Mouse (Mus musculus): ENCODE data around the gene Actn4. TPM values are rescaled to one million over a fixed set of nuclear protein-coding genes. Genes with fewer than 3 reads are reported as not detected.
"Not testable (repeated sequence)": the region's sequence is repeated elsewhere in the genome, so short reads cannot be mapped to it uniquely, and the experiment has no call there.

Gene Actn4
- polyA plus RNA-seq, 1 experiment from 2014 or later: 183 TPM

DNA sequence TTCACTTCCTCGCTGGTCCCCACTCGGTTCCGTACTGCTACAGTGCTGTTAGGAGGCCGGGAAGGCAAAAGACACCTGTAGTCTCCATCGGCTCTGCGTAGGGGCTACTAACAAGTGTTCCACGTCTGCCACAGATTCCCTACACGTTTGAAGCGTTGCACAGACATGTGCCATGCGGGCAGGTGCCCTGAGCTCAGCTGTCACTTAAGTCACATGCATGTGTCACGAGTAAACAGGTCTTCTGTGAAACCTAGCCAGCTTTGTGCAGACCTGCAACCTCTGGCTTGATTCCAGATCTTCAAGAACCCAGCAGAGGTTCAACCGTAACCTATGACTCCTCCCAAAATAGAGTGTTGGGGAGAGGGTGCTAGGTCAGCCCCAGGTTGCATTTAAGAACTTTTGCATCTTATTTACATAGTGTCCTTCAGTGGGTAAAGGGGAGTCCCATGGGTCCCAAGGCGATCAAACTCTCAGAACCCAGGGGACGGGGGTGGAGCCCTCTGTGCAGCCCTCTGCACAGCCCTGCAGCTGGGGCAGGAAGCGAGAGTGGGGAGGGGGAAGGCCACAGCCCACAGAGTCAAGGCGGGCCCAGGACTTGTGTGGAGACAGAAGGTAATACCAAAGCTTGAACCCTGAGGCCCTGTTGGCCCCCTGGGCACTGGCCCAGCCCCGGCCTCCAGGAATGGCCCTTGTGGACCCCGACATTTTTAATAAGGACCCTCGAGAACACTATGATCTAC lies 20.3 kb upstream of the Actn4 start:
- Histone ChIP-seq H3K27ac (peak overlapping the region; percentile 90), H3K79me2 (ENCODE audit: inconsistent target) (peaks cover 42% of the 10 kb centered on the region), H3K4me3 (ENCODE audit: inconsistent target) (peak overlapping the region; percentile 100), H3K36me3 (ENCODE audit: inconsistent target) (peaks cover 19% of the 10 kb centered on the region)
- 6% methylated on average over 19 of the region's 19 CpGs for WGBS (ENCODE audit: missing documents)

DNA sequence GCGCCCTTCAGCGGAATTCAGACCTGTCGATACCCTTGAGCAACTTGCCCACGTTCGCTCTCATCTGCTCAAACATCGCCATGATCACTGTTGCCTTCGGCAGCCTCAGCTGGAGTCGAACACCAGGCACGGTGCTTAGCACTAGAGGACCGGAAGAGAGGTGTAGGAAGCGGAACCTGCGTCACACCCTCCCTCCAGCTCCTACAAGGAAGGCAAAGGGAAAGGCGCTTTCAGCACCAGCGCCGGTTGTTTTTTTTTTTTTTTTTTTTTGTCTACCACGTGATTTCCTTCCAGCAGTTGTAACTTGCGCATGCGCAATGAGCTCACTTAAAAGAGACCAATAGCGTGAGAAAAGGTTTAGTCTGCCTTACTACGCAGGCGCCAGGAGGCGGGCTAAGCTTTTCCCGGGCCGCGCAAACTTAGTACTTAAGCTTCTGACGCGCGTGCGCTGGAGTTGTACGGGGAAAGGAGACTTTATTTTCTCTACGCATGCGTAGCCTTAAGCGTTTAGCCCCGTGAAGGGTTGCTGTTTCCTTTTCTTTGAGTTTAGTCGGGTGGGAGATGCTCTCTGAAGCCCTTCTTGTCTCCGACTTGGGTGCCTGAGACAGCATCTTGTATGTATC lies 19.6 kb upstream of the Actn4 start, which contains the start of the genes Eif3k and Map4k1:
Gene Eif3k (minus strand): TSS at position 214 of the 623 bp plus-strand sequence.
Gene Map4k1 (plus strand): TSS at position 400 of the 623 bp plus-strand sequence.
- under 1% methylated on average over 36 of the region's 36 CpGs for WGBS (ENCODE audit: missing documents)
- Histone ChIP-seq H3K27ac (peak within 1 kb of the TSS; percentile 90), H3K36me3 (ENCODE audit: inconsistent target) (peaks cover 26% of the 10 kb centered on the region), H3K4me3 (ENCODE audit: inconsistent target) (peak within 1 kb of the TSS; percentile 100), H3K79me2 (ENCODE audit: inconsistent target) (peaks cover 42% of the 10 kb centered on the region)

DNA sequence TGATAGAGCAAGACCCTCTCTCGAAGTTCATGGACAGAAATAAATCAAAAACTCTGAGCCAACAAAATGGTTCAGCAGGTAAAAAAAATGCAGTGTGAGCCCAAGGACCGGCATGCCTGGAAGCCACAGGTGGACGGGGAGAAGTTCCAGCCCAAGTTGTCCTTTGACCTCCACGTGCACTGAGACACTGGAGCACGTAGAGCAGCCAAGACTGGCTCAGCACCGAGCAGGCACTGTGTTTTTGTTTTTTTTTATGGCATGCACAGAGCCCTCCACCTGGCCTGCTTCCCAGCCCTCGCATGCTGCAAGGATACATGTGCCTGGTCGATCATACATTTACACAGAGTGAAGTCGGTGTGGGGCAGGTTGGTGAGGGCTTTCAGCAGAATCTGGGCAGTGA lies 15.4 kb upstream of the Actn4 start:
- WGBS (ENCODE audit: missing documents): 94% methylated on average over 9 of the region's 9 CpGs
- Histone ChIP-seq H3K79me2 (ENCODE audit: inconsistent target) (peaks cover 32% of the 10 kb centered on the region), H3K4me3 (ENCODE audit: inconsistent target) (no peak overlapping the region), H3K36me3 (ENCODE audit: inconsistent target) (peaks cover 53% of the 10 kb centered on the region), H3K27ac (no peak overlapping the region)

DNA sequence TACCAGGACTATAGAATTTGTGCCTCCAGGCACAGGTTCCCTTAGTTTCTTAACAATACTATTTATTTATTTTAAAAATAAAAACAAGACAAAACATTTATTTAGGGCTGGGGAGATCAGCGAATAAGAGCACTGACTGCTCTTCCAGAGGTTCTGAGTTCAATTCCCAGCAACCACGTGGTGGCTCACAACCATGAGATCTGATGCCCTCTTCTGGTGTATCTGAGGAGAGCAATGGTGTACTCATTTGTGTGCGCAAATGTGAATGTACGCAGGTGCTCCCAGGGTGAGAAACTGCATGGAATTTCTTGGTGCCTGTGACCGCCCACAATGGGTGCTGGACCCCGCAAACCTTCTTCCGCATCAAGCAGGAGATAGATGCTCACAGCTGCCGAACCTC lies 10.9 kb upstream of the Actn4 start:
- H3K4me3 ChIP-seq (ENCODE audit: inconsistent target): no peak overlapping the region
- H3K36me3 ChIP-seq (ENCODE audit: inconsistent target): peaks cover 48% of the 10 kb centered on the region
- WGBS (ENCODE audit: missing documents): 86% methylated on average over 8 of the region's 8 CpGs
- H3K27ac ChIP-seq: no peak overlapping the region
- H3K79me2 ChIP-seq (ENCODE audit: inconsistent target): no peaks in the 10 kb centered on the region

DNA sequence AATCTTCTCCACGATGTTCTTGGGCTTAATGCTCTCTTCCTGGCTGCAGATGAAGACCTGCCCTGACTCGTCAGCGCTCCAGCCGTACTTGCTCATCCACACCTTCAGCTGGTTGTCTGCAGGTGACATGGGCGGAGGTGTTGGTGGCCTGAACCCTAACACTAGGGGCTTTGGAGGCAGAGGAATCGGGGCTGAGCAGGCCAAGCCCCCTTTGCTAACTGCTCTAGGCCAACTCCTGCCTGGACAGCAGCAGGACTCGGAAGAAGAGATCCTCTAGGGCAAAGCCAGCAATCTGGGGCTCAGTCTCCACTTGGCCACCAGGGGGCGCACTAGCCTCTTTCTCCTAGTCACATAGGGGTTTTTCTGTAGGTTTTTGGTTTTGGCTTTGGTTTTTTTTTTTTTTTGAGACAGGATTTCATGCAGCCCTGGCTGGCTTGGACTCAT lies 10.4 kb upstream of the Actn4 start:
- Histone ChIP-seq H3K79me2 (ENCODE audit: inconsistent target) (no peaks in the 10 kb centered on the region), H3K4me3 (ENCODE audit: inconsistent target) (no peak overlapping the region), H3K36me3 (ENCODE audit: inconsistent target) (peaks cover 43% of the 10 kb centered on the region), H3K27ac (no peak overlapping the region)
- WGBS (ENCODE audit: missing documents): 78% methylated on average over 8 of the region's 8 CpGs

DNA sequence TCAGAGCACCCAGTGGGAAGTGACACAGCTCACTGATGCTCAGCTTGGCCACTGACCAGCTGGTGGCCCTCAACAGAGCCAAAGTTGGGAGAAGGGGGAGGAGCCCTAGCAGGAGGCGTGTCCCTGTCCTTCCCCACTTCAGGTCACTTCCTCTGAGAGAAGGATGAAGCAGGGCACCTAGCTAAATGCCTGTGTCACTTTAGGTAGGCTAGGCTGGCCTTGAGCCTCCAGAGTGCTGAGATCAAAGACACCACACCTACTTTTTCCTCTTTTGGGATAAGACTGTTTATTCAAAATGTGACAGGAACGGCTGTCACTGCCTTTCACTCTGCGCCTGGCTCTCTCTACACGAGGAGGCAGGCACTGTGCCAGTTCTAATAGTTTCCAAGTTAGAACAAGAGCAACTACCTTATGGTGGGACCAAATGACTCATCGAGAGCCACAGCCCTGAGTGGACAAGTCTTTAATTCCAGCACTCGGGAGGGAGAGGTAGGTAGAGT lies 9.7 kb upstream of the Actn4 start:
- WGBS (ENCODE audit: missing documents): 86% methylated on average over 4 of the region's 6 CpGs

DNA sequence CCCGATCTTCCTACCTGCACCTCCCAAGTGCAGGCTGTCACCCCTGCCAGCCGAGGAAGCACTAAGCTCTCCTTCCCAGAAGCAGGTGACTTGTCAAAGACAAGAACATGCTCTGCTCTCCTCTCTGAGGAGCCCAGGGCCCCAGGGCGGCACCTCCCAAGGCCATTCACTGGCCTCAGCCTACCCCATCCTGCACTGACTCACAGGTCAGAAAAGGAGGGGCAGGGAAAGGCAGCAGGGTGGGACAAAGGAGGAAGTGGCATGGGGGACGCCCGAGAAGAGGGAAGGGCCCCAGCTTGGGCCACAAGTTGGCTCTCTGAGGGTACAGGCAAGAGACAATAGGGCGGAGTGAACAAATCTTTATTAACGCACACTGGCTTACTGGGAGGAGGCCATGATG lies 8.9 kb upstream of the Actn4 start:
- peaks cover 28% of the 10 kb centered on the region for H3K36me3 ChIP-seq (ENCODE audit: inconsistent target)
- no peak overlapping the region for H3K27ac ChIP-seq
- WGBS (ENCODE audit: missing documents): 47% methylated on average over 6 of the region's 7 CpGs
- H3K79me2 ChIP-seq (ENCODE audit: inconsistent target): no peaks in the 10 kb centered on the region
- no peak overlapping the region for H3K4me3 ChIP-seq (ENCODE audit: inconsistent target)

More for the DNA sequence above, 9.7 kb upstream of the Actn4 start:
- Histone ChIP-seq H3K36me3 (ENCODE audit: inconsistent target) (peaks cover 36% of the 10 kb centered on the region), H3K27ac (no peak overlapping the region), H3K79me2 (ENCODE audit: inconsistent target) (no peaks in the 10 kb centered on the region), H3K4me3 (ENCODE audit: inconsistent target) (no peak overlapping the region)

DNA sequence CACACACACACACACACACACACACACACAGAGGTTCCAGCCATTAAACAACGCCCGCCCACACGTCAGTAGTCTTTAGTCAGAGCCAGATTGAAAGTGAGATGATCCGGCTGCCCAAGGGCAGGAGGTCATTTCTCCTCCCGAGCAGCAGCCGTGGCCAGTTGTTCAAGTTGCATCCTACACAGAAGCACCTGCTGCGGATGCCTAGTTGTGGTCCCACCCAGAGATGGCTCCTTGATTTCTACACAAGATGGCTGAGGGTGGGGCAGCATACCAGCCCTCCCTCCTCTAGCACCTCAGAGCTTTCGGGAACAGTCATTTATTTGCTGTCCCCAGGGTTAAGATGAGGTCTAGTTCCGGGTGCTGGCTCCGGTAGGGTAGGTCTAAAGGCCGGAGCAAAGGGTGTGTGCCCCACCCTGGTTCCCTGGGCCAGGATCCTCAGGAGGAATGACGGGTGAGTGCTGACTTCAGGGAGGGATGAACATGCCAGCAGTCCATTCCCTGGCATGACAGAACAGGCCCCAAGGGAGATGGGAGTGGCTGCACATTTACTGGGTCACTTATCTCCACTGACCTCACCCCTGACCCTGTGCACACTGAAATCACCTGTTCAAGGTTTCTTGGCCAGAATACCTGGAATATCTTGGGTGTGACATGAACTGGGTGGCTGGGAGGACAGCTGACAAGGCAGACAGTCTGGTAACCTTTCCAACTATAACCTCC lies 7.7 kb upstream of the Actn4 start:
- peaks cover 26% of the 10 kb centered on the region for H3K36me3 ChIP-seq (ENCODE audit: inconsistent target)
- no peak overlapping the region for H3K27ac ChIP-seq
- no peak overlapping the region for H3K4me3 ChIP-seq (ENCODE audit: inconsistent target)
- WGBS (ENCODE audit: missing documents): 98% methylated on average over 12 of the region's 12 CpGs
- no peaks in the 10 kb centered on the region for H3K79me2 ChIP-seq (ENCODE audit: inconsistent target)

DNA sequence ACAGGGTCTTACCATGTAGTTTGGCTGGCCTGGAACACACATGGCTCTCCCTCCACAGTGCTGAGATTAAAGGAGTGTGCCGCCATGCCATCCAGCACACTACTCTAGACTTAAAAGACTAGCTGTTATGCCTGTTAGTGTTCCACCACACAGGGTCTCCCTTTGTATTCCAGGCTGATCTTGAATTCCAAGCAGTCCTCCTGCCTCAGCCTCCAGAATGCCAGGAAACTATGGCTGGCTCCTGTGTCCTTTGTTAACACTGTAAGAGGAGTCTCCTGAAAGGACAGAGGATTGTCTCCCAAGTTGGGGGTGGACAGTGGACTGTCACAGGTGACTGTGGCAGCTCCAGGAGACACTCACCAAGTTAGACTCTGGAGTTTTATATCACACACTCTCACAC lies 7.1 kb upstream of the Actn4 start:
- H3K27ac ChIP-seq: no peak overlapping the region
- no peaks in the 10 kb centered on the region for H3K79me2 ChIP-seq (ENCODE audit: inconsistent target)
- H3K36me3 ChIP-seq (ENCODE audit: inconsistent target): peaks cover 20% of the 10 kb centered on the region
- no peak overlapping the region for H3K4me3 ChIP-seq (ENCODE audit: inconsistent target)
- WGBS (ENCODE audit: missing documents): 100% methylated on average over 1 of the region's 1 CpGs

DNA sequence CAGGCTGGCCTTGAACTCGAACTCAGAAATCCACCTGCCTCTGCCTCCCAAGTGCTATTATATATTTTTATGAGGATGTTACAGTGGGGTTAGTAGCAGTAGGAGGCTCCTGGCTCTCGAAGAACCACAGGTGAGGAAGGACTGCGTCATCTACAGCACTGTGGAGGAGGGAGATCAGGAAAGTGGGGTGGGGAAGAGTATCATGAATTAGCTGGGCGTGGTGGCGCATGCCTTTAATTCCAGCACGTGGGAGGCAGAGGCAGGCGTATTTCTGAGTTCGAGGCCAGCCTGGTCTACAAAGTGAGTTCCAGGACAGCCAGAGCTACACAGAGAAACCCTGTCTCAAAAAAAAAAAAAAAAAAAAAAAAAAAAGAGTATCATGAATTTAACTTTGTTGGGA lies 6.0 kb upstream of the Actn4 start:
- not testable (repeated sequence) for H3K79me2 ChIP-seq (ENCODE audit: inconsistent target); H3K27ac ChIP-seq; H3K4me3 ChIP-seq (ENCODE audit: inconsistent target); H3K36me3 ChIP-seq (ENCODE audit: inconsistent target)
- 95% methylated on average over 7 of the region's 8 CpGs for WGBS (ENCODE audit: missing documents)

DNA sequence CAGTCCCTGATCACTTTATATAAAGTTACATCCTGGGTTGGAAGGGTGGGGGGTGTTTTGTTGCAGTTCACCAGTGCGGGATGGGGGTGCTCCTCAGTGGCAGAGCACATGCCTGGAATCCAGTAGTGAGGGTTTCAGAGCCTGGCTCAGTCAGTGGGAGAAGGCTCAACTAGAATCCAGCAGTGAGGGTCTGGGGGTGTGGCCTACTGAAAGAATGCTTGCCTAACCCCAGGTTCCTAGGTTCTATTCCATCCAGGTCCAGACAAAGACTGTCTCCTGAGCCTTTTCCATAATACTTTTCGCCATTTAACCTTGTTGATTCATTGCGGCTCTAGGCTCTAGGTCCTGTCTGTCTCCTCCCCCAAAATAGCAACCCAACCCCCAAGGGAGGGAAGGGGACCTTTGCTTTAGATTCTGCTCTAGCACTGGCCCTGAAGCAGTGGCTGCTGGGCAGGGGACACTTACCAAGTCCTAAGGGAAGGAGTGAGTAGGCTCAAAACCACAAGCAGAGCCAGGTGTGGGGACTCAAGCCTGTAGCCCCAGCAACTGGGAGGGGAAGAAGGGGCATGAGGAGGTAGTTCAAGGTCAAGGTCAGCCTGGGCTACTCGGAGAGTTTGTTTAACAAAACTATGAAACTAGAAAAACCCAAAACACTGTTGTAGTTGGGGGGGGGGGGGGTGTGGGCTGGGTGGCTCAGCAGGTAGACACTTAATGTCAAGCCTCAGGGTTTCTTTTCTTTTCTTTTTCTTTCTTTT lies 4.8 kb upstream of the Actn4 start:
- H3K36me3 ChIP-seq (ENCODE audit: inconsistent target): peaks cover 9% of the 10 kb centered on the region; the same call in 1 of the 2 replicates
- WGBS (ENCODE audit: missing documents): 94% methylated on average over 4 of the region's 4 CpGs
- peaks cover under 1% of the 10 kb centered on the region; the same call in 1 of the 2 replicates for H3K79me2 ChIP-seq (ENCODE audit: inconsistent target)
- H3K27ac ChIP-seq: no peak overlapping the region
- H3K4me3 ChIP-seq (ENCODE audit: inconsistent target): no peak overlapping the region

DNA sequence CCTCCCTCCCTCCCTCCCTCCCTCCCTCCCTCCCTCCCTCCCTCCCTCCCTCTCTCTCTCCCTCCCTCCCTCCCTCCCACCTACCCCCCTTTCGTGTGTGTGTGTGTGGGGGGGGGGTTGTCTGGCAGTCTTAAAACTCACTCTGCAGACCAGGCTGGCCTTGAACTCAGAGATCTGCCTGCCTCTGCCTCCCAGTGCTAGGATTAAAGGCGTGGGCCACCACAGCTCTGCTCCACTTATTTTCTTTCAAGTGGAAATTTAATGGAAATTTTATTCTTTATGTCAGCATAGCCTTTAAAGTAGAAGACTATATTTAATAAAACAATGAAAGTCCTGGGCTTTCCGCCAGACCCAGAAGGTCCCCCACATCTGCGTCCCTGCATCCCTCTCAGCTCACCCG lies 4.0 kb upstream of the Actn4 start:
- H3K36me3 ChIP-seq (ENCODE audit: inconsistent target): peaks cover 4% of the 10 kb centered on the region; the same call in 1 of the 2 replicates
- no peak overlapping the region for H3K4me3 ChIP-seq (ENCODE audit: inconsistent target)
- WGBS (ENCODE audit: missing documents): 92% methylated on average over 4 of the region's 5 CpGs

DNA sequence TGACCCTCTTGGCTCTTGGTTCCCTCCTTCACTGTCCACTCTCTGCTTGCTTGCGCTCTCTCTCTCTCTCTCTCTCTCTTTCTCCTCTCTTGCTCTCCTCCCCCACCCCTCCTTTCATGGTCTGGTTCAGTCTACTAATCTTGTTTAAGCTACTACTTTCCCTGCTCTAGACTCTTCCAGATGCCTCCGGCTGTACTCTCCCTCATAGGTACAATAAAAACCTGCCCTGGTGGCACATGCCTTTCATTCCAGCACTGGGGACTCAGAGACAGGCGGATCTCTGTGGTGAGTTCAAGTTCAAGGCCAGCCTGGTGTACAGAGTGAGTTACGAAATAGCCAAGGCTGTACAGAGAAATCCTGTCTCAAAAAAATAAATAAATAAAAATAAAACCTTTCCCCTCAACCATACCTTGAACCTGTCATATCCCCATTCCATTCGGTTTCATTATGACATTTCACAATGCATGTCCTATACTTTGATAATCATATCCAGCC lies 3.3 kb upstream of the Actn4 start:
- Histone ChIP-seq H3K27ac (no peak overlapping the region), H3K79me2 (ENCODE audit: inconsistent target) (peaks cover 15% of the 10 kb centered on the region), H3K4me3 (ENCODE audit: inconsistent target) (no peak overlapping the region), H3K36me3 (ENCODE audit: inconsistent target) (no peaks in the 10 kb centered on the region)
- WGBS (ENCODE audit: missing documents): 97% methylated on average over 5 of the region's 5 CpGs

More for the DNA sequence above, 4.0 kb upstream of the Actn4 start:
- Histone ChIP-seq H3K79me2 (ENCODE audit: inconsistent target) (peaks cover 8% of the 10 kb centered on the region), H3K27ac (no peak overlapping the region)

DNA sequence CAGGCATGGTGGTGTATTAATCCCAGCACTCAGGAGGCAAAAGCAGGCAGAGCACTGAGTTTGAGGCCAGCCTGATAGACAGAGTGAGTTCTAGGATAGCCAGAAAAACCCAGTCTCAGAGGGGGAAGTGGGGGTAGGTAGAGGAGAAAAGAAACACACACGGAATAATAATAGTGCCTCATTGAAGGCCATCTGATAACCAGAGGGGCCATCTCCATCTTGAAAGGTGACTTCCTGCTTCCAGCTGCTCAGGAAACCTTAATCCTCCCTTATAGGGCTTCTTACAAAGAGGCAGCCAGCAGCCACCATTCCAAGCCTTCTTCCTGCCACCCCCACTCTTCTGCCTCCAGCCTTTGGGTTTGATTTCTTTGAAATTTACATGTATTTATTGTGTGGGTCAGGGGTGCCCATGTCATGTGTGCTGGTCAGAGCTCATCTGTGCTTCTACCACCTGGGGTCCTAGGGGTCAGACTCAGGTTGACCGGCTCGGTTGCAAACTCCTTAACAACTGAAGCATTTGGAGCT lies 1.3 kb upstream of the Actn4 start:
- 98% methylated on average over 3 of the region's 3 CpGs for WGBS (ENCODE audit: missing documents)
- no peak overlapping the region for H3K4me3 ChIP-seq (ENCODE audit: inconsistent target)
- no peak overlapping the region for H3K27ac ChIP-seq
- H3K36me3 ChIP-seq (ENCODE audit: inconsistent target): no peaks in the 10 kb centered on the region
- H3K79me2 ChIP-seq (ENCODE audit: inconsistent target): peaks cover 35% of the 10 kb centered on the region
